Mouse (Mus musculus) small intestine, adult 2 months (tissue): ENCODE measurements around the gene Anapc10. TPM values are rescaled to one million over a fixed set of nuclear protein-coding genes. Genes with fewer than 3 reads are reported as not detected.
"Not testable (repeated sequence)": the region's sequence is repeated elsewhere in the genome, so short reads cannot be mapped to it uniquely, and the experiment has no call there.

Source experiments
- H3K27ac ChIP-seq: fragments of 200-500 bp; 2 replicates; pipeline ENCODE4 v1.5.1; 2012; ENCODE audit warnings: low read depth, low read length, control low read depth, inconsistent platforms; ENCODE audit not compliant: insufficient read depth
- H3K27me3 ChIP-seq: fragments of 200-500 bp; 2 replicates; pipeline ENCODE4 v1.6.1; 2012; ENCODE audit warnings: mild to moderate bottlenecking, moderate library complexity, low read length, inconsistent platforms; ENCODE audit not compliant: control insufficient read depth, insufficient read depth
- H3K36me3 ChIP-seq: fragments of 200-500 bp; 2 replicates; pipeline ENCODE4 v1.6.1; 2012; ENCODE audit warnings: mild to moderate bottlenecking, low read length, control low read depth, inconsistent platforms; ENCODE audit not compliant: control insufficient read depth, insufficient read depth
- H3K4me1 ChIP-seq: fragments of 200-500 bp; 2 replicates; pipeline ENCODE4 v1.6.1; 2012; ENCODE audit warnings: low read length, inconsistent platforms, mixed read lengths; ENCODE audit not compliant: control insufficient read depth, insufficient read depth, insufficient read length
- H3K4me3 ChIP-seq: fragments of 200-500 bp; 2 replicates; pipeline ENCODE4 v1.5.1; 2012; ENCODE audit warnings: low read depth, mild to moderate bottlenecking, control low read depth, inconsistent platforms, low read length, moderate library complexity
- CTCF ChIP-seq: fragments of 200-500 bp; IDR thresholded peaks from 2 replicates; pipeline ENCODE4 v1.5.1; 2012; ENCODE audit warnings: low read depth, mild to moderate bottlenecking, control low read depth, inconsistent platforms, low read length, moderate library complexity, mixed read lengths; ENCODE audit not compliant: insufficient replicate concordance, insufficient read length; ENCODE audit errors: extremely low read depth
- POLR2A ChIP-seq: fragments of 200-500 bp; IDR thresholded peaks from 2 replicates; pipeline ENCODE4 v1.6.1; 2012; ENCODE audit warnings: low read depth, mild to moderate bottlenecking, control low read depth, inconsistent platforms, low read length, moderate library complexity
- WGBS: fragments of 180-500 bp; shearing (Covaris S2); methylation state at CpG from one replicate; pipeline ENCODE4 v1.1.7; 2018; 5-methylcytosine and 5-hydroxymethylcytosine counted together
- polyA plus RNA-seq: library from polyadenylated mRNA; depleted of rRNA; stranded (reverse); fragments of >200 nt; gene quantifications from 2 replicates; pipeline ENCODE4 v1.2.3, GENCODE M21; 2012; rRNA removed

Anapc10 gene
- polyA plus RNA-seq, 1 experiment: 0.15 TPM

GRCm38 (mm10) chr8:79748591-79748990 is 37.0 kb downstream of the Anapc10 start:
- Histone ChIP-seq H3K4me3 (no peak overlapping the region), H3K27ac (no peak overlapping the region), H3K4me1 (no peaks in the 10 kb centered on the region), H3K27me3 (no peaks in the 10 kb centered on the region), H3K36me3 (peaks cover 7% of the 10 kb centered on the region; the same call in 1 of the 2 replicates)
- TF ChIP-seq POLR2A: no peak
- TF ChIP-seq CTCF: no peak
- 70% methylated on average over 4 of the region's 4 CpGs for WGBS

DNA sequence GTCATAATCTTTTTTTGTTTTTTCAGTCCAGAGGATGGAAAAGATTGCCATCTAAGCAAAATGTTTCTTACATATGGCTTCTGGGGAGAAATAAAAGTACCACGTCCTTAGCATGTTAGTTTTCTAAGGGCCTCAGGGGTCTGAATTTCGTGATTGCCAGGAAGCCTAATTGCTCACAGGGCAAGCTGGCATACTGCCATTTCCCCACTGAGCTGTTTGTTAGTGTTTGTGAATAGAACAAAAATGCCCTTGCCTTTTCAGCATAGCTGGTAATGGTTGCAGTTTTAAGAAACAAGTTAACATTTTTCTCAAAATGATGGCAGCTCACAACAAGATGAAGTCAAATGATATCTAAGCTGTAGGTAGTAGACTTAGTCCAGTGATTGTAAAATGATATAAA is 38.7 kb downstream of the Anapc10 start:
- no peak for TF ChIP-seq POLR2A
- TF ChIP-seq CTCF: no peak
- Histone ChIP-seq H3K27me3 (no peaks in the 10 kb centered on the region), H3K4me1 (no peaks in the 10 kb centered on the region), H3K27ac (no peak overlapping the region), H3K36me3 (peaks cover 6% of the 10 kb centered on the region; the same call in 1 of the 2 replicates), H3K4me3 (no peak overlapping the region)
- 61% methylated on average over 2 of the region's 2 CpGs for WGBS

- H3K4me1 ChIP-seq, H3K27ac ChIP-seq, H3K27me3 ChIP-seq, H3K4me3 ChIP-seq, H3K36me3 ChIP-seq: not testable (repeated sequence)
- WGBS: 85% methylated on average over 2 of the region's 2 CpGs
These were observed 83.3 kb downstream of the Anapc10 start for GRCm38 (mm10) chr8:79794873-79795272.

DNA sequence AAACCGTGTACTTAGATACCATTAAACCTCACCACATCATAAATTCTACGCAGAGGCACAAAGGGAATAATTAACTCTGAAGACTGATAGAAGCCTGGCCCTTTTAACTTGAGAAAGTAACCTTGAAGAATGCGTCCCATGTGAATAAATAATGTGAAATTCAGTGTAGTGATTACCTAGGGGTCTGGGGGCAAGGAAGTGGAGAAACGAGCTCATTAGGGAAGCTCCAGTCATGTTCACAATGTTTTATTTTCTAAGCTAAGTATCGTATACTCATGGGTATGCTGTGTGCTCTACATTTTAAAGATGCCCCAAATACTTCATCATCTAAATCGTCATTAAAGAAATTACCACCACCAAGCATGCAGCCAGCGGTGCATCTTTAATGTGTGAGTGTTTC is 85.1 kb downstream of the Anapc10 start:
- WGBS: 79% methylated on average over 7 of the region's 7 CpGs
- no peak for TF ChIP-seq POLR2A
- no peak overlapping the region for H3K4me3 ChIP-seq
- no peaks in the 10 kb centered on the region for H3K36me3 ChIP-seq
- H3K27me3 ChIP-seq: no peaks in the 10 kb centered on the region
- H3K4me1 ChIP-seq: no peaks in the 10 kb centered on the region
- H3K27ac ChIP-seq: no peak overlapping the region

- Histone ChIP-seq H3K4me1 (no peaks in the 10 kb centered on the region), H3K36me3 (no peaks in the 10 kb centered on the region), H3K27ac (no peak overlapping the region), H3K27me3 (no peaks in the 10 kb centered on the region), H3K4me3 (no peak overlapping the region)
- TF ChIP-seq CTCF (no peak), POLR2A (no peak)
- WGBS: 73% methylated on average over 6 of the region's 6 CpGs
These were observed 92.9 kb downstream of the Anapc10 start for GRCm38 (mm10) chr8:79804499-79804898.

DNA sequence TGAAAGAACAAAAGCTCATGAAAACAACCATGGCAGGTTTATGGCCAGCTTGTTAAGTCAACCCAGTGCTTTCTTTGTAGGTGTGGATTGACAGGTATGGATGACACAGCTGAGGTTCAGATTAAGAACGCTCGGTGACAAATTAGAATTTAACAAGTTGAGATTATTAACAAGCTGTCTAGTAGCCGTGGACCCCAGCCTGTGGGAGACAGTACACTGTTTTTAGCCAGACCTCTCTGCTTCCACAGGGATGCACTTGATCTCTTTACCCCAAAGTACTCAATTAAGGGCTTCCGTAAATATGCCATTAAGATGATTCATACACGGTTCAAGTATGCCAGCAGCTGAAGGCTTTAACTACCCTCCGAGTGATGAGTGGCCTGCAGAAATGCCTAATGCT is 95.4 kb downstream of the Anapc10 start:
- WGBS: 39% methylated on average over 6 of the region's 6 CpGs
- Histone ChIP-seq H3K27me3 (no peaks in the 10 kb centered on the region), H3K4me3 (no peak overlapping the region)

GRCm38 (mm10) chr8:79826534-79826933 is 114.9 kb downstream of the Anapc10 start:
- WGBS: 87% methylated on average over 5 of the region's 5 CpGs

More for the DNA sequence above, 95.4 kb downstream of the Anapc10 start:
- H3K36me3 ChIP-seq: no peaks in the 10 kb centered on the region
- no peak for TF ChIP-seq POLR2A
- no peak for TF ChIP-seq CTCF
- no peaks in the 10 kb centered on the region for H3K4me1 ChIP-seq
- no peak overlapping the region for H3K27ac ChIP-seq

More at GRCm38 (mm10) chr8:79826534-79826933, 114.9 kb downstream of the Anapc10 start:
- Histone ChIP-seq H3K27me3 (no peaks in the 10 kb centered on the region), H3K27ac (no peak overlapping the region), H3K4me3 (no peak overlapping the region), H3K36me3 (no peaks in the 10 kb centered on the region), H3K4me1 (no peaks in the 10 kb centered on the region)
- TF ChIP-seq CTCF (no peak), POLR2A (no peak)

Other genes with a start within 250 kb of the Anapc10 start
- gene Otud4, start 72.2 kb upstream of the Anapc10 start, polyA plus RNA-seq: 11.2 and 18.0 TPM in 2 replicates
- gene Abce1, start 80 bp upstream of the Anapc10 start, polyA plus RNA-seq: 1.7 and 2.6 TPM in 2 replicates